Mouse (Mus musculus): Measurements from ENCODE around the gene Cand2. TPM values are rescaled to one million over a fixed set of nuclear protein-coding genes. Genes with fewer than 3 reads are reported as not detected.
A peak's percentile ranks its signal among the peaks of the same experiment; 100 is the strongest.

Gene Cand2
- polyA plus RNA-seq, 1 experiment from 2014 or later, result 20.3 TPM

- no peaks in the 10 kb centered on the region for H3K36me3 ChIP-seq (ENCODE audit: control insufficient read depth, insufficient read depth, low read length)
- DNase-seq (ENCODE audit: low spot score) (no peak), ATAC-seq (replicated peaks; ENCODE audit: low FRiP score) (no peak)
- WGBS, result 78% methylated on average over 2 of the region's 2 CpGs
- H3K9me3 ChIP-seq (ENCODE audit: control insufficient read depth, low read length), result no peaks in the 10 kb centered on the region
- no peak overlapping the region for H3K27ac ChIP-seq (ENCODE audit: low read depth, low read length)
- no peaks in the 10 kb centered on the region for H3K4me1 ChIP-seq (replicated peaks; ENCODE audit: control insufficient read depth, insufficient read depth, low read length)
- H3K4me3 ChIP-seq (ENCODE audit: low read depth, low read length), result no peak overlapping the region
- H3K27me3 ChIP-seq (replicated peaks; ENCODE audit: control insufficient read depth, insufficient read depth, low read length), result no peaks in the 10 kb centered on the region
- H3K9ac ChIP-seq (ENCODE audit: low read depth, low read length), result no peak overlapping the region
- no peak overlapping the region for H3K4me2 ChIP-seq
These were observed 58.0 kb downstream of the Cand2 start for GRCm38 (mm10) chr6:115832152-115832850.

GRCm38 (mm10) chr6:115833861-115834260 lies 59.5 kb downstream of the Cand2 start:
- Histone ChIP-seq H3K4me1 (replicated peaks; ENCODE audit: control insufficient read depth, insufficient read depth, low read length) (peaks cover 3% of the 10 kb centered on the region), H3K9me3 (ENCODE audit: control insufficient read depth, low read length) (no peaks in the 10 kb centered on the region), H3K9ac (ENCODE audit: low read depth, low read length) (no peak overlapping the region), H3K27me3 (replicated peaks; ENCODE audit: control insufficient read depth, insufficient read depth, low read length) (no peaks in the 10 kb centered on the region), H3K4me3 (ENCODE audit: low read depth, low read length) (no peak overlapping the region), H3K36me3 (ENCODE audit: control insufficient read depth, insufficient read depth, low read length) (no peaks in the 10 kb centered on the region), H3K4me2 (no peak overlapping the region), H3K27ac (ENCODE audit: low read depth, low read length) (no peak overlapping the region)
- no peak for DNase-seq (ENCODE audit: low spot score)
- no peak for ATAC-seq (replicated peaks; ENCODE audit: low FRiP score)

GRCm38 (mm10) chr6:115838161-115838597 lies 63.8 kb downstream of the Cand2 start, which contains the start of gene Efcab12:
Efcab12 (minus strand) TSS chr6:115838412.
- ATAC-seq (replicated peaks; ENCODE audit: low FRiP score) (peak; percentile 86), DNase-seq (ENCODE audit: low spot score) (peak; percentile 56)
- Histone ChIP-seq H3K27me3 (replicated peaks; ENCODE audit: control insufficient read depth, insufficient read depth, low read length) (no peaks in the 10 kb centered on the region), H3K9me3 (ENCODE audit: control insufficient read depth, low read length) (no peaks in the 10 kb centered on the region), H3K9ac (ENCODE audit: low read depth, low read length) (peak within 1 kb of the TSS; percentile 37), H3K4me3 (ENCODE audit: low read depth, low read length) (peak within 1 kb of the TSS; percentile 46), H3K36me3 (ENCODE audit: control insufficient read depth, insufficient read depth, low read length) (peaks cover 8% of the 10 kb centered on the region; the same call in 1 of the 2 replicates), H3K4me1 (replicated peaks; ENCODE audit: control insufficient read depth, insufficient read depth, low read length) (peaks cover 3% of the 10 kb centered on the region), H3K27ac (ENCODE audit: low read depth, low read length) (no peak within 1 kb of the TSS), H3K4me2 (peak within 1 kb of the TSS; percentile 90)
- 5% methylated on average over 19 of the region's 19 CpGs for WGBS

- peak overlapping the region; percentile 90 for H3K4me2 ChIP-seq
- no peak overlapping the region for H3K27ac ChIP-seq (ENCODE audit: low read depth, low read length)
- H3K36me3 ChIP-seq (ENCODE audit: control insufficient read depth, insufficient read depth, low read length), result peaks cover 8% of the 10 kb centered on the region; the same call in 1 of the 2 replicates
- H3K9me3 ChIP-seq (ENCODE audit: control insufficient read depth, low read length), result no peaks in the 10 kb centered on the region
- no peak for DNase-seq (ENCODE audit: low spot score)
- peak; percentile 4; the same call in 1 of the 2 replicates for ATAC-seq (replicated peaks; ENCODE audit: low FRiP score)
- no peaks in the 10 kb centered on the region for H3K27me3 ChIP-seq (replicated peaks; ENCODE audit: control insufficient read depth, insufficient read depth, low read length)
- H3K4me1 ChIP-seq (replicated peaks; ENCODE audit: control insufficient read depth, insufficient read depth, low read length), result peaks cover 3% of the 10 kb centered on the region
- 0 out of 2 replicates have a peak overlapping the region, but pooled peaks have one; percentile 23 for H3K9ac ChIP-seq (ENCODE audit: low read depth, low read length)
- H3K4me3 ChIP-seq (ENCODE audit: low read depth, low read length), result peak overlapping the region; percentile 46
- 71% methylated on average over 5 of the region's 5 CpGs for WGBS
These were observed 64.4 kb downstream of the Cand2 start for GRCm38 (mm10) chr6:115838745-115839144.

GRCm38 (mm10) chr6:115845006-115845405 lies 70.7 kb downstream of the Cand2 start:
- no peak for DNase-seq (ENCODE audit: low spot score)
- Histone ChIP-seq H3K4me1 (replicated peaks; ENCODE audit: control insufficient read depth, insufficient read depth, low read length) (no peaks in the 10 kb centered on the region), H3K4me3 (ENCODE audit: low read depth, low read length) (no peak overlapping the region), H3K27ac (ENCODE audit: low read depth, low read length) (no peak overlapping the region), H3K4me2 (no peak overlapping the region), H3K36me3 (ENCODE audit: control insufficient read depth, insufficient read depth, low read length) (peaks cover 11% of the 10 kb centered on the region), H3K27me3 (replicated peaks; ENCODE audit: control insufficient read depth, insufficient read depth, low read length) (no peaks in the 10 kb centered on the region), H3K9ac (ENCODE audit: low read depth, low read length) (no peak overlapping the region), H3K9me3 (ENCODE audit: control insufficient read depth, low read length) (no peaks in the 10 kb centered on the region)
- no peak for ATAC-seq (replicated peaks; ENCODE audit: low FRiP score)
- 88% methylated on average over 4 of the region's 4 CpGs for WGBS

- 42% methylated on average over 8 of the region's 8 CpGs for WGBS
- ATAC-seq (replicated peaks; ENCODE audit: low FRiP score) (peak; percentile 62), DNase-seq (ENCODE audit: low spot score) (peak; percentile 66)
- H3K27me3 ChIP-seq (replicated peaks; ENCODE audit: control insufficient read depth, insufficient read depth, low read length), result no peaks in the 10 kb centered on the region
- H3K4me2 ChIP-seq, result no peak overlapping the region
- H3K9ac ChIP-seq (ENCODE audit: low read depth, low read length), result no peak overlapping the region
- peaks cover 14% of the 10 kb centered on the region for H3K36me3 ChIP-seq (ENCODE audit: control insufficient read depth, insufficient read depth, low read length)
- H3K9me3 ChIP-seq (ENCODE audit: control insufficient read depth, low read length), result no peaks in the 10 kb centered on the region
- H3K27ac ChIP-seq (ENCODE audit: low read depth, low read length), result no peak overlapping the region
- H3K4me3 ChIP-seq (ENCODE audit: low read depth, low read length), result no peak overlapping the region
- peaks cover 2% of the 10 kb centered on the region for H3K4me1 ChIP-seq (replicated peaks; ENCODE audit: control insufficient read depth, insufficient read depth, low read length)
These were observed 72.5 kb downstream of the Cand2 start for GRCm38 (mm10) chr6:115846640-115847411.

GRCm38 (mm10) chr6:115848598-115849304 lies 74.4 kb downstream of the Cand2 start:
- DNase-seq (ENCODE audit: low spot score) (no peak), ATAC-seq (replicated peaks; ENCODE audit: low FRiP score) (no peak)
- Histone ChIP-seq H3K9ac (ENCODE audit: low read depth, low read length) (no peak overlapping the region), H3K4me3 (ENCODE audit: low read depth, low read length) (no peak overlapping the region), H3K36me3 (ENCODE audit: control insufficient read depth, insufficient read depth, low read length) (peaks cover 9% of the 10 kb centered on the region; the same call in 1 of the 2 replicates), H3K4me1 (replicated peaks; ENCODE audit: control insufficient read depth, insufficient read depth, low read length) (peaks cover 7% of the 10 kb centered on the region), H3K27me3 (replicated peaks; ENCODE audit: control insufficient read depth, insufficient read depth, low read length) (no peaks in the 10 kb centered on the region), H3K27ac (ENCODE audit: low read depth, low read length) (no peak overlapping the region), H3K9me3 (ENCODE audit: control insufficient read depth, low read length) (no peaks in the 10 kb centered on the region), H3K4me2 (no peak overlapping the region)
- 96% methylated on average over 10 of the region's 10 CpGs for WGBS

- H3K9ac ChIP-seq (ENCODE audit: low read depth, low read length), result peak overlapping the region; percentile 82
- peak overlapping the region; percentile 76 for H3K4me3 ChIP-seq (ENCODE audit: low read depth, low read length)
- H3K4me1 ChIP-seq (replicated peaks; ENCODE audit: control insufficient read depth, insufficient read depth, low read length), result peaks cover 7% of the 10 kb centered on the region
- ATAC-seq (replicated peaks; ENCODE audit: low FRiP score), result no peak; the same call in 1 of the 2 replicates
- no peaks in the 10 kb centered on the region for H3K27me3 ChIP-seq (replicated peaks; ENCODE audit: control insufficient read depth, insufficient read depth, low read length)
- no peak for DNase-seq (ENCODE audit: low spot score)
- WGBS, result 4% methylated on average over 20 of the region's 20 CpGs
- H3K4me2 ChIP-seq, result peak overlapping the region; percentile 84
- H3K27ac ChIP-seq (ENCODE audit: low read depth, low read length), result peak overlapping the region; percentile 96
- H3K36me3 ChIP-seq (ENCODE audit: control insufficient read depth, insufficient read depth, low read length), result peaks cover 6% of the 10 kb centered on the region; the same call in 1 of the 2 replicates
- H3K9me3 ChIP-seq (ENCODE audit: control insufficient read depth, low read length), result no peaks in the 10 kb centered on the region
These were observed 78.2 kb downstream of the Cand2 start for GRCm38 (mm10) chr6:115852446-115853090.

Data from liver, embryonic 11.5 days (tissue).